Mouse (Mus musculus) WW6 (cell line): ENCODE data around the gene 9630041A04Rik.

ENCODE experiments used
- DNase-seq: peaks from one replicate; pipeline ENCODE4 v3.0.0-alpha.2; 2013; ENCODE audit warnings: low read depth, low spot score

Gene 9630041A04Rik

DNA sequence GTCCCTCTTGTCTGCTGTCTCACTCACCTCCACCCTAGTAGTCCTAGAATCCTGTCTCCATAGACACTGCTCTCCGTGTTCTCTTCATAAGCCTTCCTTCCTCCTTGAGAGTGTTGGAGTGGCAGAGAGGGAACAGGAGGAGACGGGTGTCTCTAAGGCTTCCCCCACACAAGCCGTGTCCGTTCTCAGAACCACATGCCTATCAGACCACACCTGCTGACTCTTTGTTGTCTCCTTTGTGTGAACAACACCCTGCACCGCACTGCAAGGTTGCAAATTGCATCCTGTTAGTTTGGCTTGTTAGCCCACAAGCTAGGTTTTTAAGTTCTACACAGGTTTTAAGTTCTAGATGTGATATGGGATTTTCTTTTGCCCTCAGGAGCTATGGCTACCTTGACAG lies 57.7 kb downstream of the 9630041A04Rik start:
- no peak for DNase-seq

DNA sequence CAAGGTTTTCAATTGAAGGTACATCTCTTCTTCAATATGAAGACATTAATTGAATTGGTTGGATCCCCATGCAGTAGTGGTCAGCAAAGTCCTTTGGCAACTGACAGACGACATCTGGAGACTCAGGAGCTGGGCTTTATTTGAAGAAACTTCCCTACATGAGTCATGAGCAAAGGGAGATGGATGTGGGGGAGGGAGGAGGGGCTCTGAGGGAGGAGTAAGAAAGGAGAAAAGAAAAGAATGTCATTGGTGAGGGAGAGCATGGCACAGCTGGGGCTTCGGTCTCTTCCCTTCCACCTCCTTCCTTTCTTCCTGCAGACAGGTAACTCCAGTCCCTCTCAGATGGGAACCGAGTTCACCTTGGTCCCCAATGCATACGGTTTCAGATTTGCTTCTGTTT lies 61.2 kb downstream of the 9630041A04Rik start:
- no peak for DNase-seq

DNA sequence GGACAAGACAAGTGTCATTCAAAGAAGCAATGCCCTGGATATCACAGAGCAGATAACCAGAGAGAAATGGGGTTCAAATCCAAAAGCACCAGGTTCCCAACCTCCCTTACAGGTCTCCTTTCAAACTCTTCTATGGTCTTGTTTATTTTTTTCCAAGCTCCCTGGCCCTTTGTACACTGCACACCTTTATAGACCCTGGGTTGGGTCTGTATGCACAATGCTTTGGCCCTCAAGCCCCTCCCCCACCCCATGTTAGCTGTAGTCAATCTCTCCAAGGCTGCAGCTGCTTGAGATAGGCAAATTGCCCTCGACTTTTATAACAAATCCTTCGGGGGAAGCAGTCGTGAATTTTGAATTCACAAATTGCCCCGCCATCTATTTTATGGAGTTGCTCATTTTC lies 63.2 kb downstream of the 9630041A04Rik start:
- no peak for DNase-seq

DNA sequence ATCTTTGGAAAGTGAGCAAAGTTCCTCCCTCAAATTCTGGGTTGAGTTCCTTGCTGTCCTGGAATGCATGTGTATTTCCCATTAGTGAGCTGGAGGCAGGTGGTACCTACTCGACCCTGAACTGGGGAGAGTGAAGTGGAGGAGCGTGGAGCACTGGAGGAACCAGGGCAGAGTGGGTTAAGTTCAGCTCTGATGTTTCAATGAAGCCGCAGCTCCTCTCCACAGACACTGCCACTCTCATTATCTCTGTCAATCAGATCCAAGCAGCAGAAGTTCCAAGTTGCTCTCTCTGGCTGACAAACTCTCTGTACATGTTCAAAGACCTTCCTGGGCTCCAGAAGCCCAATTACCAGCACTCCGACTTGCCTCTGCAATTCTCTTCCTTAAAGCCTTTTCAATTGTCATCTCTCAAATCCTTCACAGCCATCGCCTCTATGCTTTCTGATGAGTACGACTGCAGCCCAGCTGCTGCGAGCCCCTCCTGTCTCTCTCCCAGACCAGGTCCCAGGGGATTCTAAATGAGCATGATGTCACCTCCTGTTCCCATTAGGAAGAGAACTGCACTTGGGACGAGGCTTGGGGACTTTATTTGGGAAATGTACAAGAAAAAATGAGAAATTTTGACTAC lies 72.4 kb downstream of the 9630041A04Rik start:
- no peak for DNase-seq

DNA sequence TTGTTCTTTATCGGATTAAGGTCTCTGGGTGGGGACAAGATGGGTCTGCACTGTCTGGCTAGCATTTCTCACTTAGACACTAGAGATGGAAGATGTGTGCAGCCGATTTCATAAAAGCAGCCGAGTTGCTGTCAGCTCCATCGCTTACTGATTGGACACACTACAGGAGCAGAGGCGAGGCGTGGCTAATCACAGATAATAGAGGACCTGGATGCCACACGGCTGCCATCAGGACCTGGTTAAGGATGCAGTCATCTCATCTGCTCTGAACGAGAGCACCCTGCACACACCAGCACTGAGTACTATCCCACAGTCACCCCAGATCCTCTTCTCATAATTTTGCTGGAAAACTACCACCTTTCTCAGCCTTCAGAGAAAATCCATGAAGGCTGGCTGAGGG lies 73.2 kb downstream of the 9630041A04Rik start:
- DNase-seq, result no peak

DNA sequence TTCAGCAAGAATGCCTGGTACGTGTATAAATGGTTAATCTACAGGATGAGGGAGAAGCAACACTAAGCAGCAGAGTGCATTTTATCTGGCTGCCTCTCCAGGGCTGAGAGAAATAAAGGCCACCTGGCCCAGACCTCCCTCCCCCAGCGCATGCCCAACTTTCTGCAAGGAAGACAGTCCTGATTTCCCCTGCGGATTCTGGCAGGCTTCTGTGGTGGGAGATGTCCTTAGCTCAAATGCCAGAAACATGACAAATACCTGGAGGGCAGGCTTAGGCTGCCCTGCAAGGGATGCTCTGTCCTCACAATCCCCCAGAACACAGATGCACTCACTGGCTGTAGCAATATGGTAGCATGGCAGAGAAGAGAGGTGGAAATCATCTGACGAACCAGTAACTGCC lies 76.4 kb downstream of the 9630041A04Rik start:
- DNase-seq, result no peak

DNA sequence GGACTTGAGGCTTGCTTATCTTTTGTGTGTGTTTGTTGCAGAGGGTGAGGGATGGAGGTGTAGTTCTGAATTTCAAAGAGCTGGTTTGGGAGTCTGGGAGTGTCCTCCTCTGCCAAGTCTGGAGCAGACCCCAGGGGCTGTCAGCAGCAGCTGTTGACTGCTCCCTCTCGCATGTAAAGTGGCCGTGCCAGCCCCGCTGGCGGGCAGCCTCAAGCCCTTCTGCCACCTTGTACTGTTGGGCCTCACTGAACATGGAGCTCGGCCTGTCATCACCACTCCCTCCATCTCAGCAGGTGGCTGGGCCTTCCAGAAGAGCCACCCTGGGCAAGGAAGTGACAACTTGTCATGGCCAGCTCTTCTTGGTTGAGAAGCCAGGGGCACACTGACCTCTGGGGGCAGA lies 77.4 kb downstream of the 9630041A04Rik start:
- DNase-seq, result no peak

DNA sequence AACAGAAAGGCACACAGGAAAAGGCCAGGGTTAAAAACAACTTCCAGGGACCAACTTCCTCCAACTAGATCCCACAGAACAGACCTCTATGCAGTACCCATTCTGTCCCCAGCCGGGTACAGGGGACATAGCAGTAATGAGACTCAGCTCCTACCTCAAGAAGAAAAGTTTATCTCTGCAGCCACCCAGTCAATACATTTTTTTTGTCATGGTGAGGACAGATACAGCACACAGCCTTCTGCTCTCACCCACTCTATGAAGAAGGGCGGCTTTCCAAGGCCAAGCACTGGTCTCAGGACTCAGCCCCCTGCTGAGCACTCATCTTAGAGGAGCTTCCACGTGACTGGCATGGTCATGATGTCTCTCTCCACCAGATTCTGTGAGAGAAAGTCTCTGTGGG lies 78.5 kb downstream of the 9630041A04Rik start:
- DNase-seq, result no peak

DNA sequence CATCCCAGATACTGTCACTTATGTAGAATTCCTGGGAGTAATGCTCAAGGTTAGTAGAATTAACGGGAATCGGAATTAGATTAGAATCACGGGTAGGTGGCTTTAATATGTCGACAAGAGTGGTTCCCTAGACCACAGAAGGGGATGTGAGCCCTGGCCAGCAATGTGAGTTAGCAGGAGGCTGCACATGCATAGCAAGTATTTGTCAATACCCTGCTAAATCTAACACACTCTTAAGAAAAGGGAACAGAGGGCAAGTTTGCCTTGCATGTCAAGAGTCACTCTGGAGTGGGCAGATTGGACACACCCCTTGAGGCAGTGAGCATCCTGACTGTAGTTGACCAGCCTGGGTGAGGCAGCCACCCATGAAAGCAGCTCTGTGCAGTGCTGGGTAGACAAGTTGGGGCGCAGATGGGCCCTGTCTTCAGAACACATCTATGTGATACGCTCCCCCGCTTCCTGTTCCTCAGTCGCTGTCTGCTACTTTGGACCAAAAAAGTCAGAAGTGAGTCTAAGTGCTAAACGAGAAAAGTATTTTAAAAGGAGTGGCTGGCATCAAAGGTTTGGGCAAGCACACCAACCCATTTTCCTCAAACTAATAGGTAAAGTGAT lies 80.5 kb downstream of the 9630041A04Rik start:
- no peak for DNase-seq

DNA sequence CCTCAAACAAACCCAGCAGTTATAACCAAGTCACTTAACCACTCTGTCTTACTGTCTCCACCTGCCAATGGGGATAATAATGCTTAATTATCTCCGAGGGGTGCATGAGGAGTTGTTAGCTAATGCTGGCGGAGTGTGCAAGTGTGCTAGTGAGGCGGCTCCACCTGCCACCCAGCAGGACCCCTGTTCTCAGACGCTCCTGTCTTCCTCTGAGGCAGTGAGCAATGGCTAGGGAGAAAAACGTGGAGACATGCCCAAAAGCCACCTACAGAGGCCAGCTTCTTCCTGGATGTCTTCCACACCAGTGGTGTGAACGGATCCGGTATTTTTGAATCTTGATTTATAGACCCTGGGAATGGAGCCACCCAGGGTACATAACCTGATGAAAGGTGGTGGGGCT lies 83.7 kb downstream of the 9630041A04Rik start:
- DNase-seq, result no peak

DNA sequence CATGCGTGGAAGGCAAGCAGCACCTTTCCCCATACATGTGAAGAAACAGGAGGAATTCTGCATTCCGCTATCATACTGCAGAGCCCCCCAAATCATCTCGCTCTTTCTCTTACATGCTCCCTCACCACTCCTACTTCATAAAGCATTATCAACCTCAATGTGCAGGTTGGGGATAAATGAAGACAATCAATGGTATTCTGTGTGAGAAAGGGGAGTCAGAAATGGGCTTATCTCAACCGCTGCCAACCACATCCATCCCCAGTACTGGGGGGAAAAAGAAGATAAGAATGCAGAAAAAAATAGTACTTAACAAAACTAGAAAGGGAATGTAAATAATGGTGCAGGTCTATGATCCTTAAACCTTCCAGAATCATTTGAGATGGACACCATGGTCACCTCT lies 84.2 kb downstream of the 9630041A04Rik start:
- no peak for DNase-seq

DNA sequence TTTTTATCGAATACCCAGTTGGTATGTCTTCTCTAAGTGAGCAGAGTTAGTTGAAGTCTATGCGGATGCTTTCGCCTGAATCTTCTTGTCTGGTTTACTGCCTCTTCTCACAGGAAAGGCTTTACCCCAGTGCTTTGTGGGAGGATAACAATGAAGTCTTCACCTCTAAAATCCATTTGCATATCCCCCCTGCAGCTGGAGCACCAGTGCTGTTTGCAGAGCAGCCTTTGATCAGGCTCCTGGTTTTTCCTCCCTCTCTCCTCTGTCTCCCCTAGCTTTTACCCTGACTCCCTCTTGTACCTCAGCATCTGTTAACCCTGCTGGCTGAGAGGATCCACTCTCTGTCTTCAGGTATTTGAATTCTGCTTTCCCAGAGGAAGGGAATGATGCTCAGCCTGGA lies 88.5 kb downstream of the 9630041A04Rik start:
- DNase-seq, result no peak

DNA sequence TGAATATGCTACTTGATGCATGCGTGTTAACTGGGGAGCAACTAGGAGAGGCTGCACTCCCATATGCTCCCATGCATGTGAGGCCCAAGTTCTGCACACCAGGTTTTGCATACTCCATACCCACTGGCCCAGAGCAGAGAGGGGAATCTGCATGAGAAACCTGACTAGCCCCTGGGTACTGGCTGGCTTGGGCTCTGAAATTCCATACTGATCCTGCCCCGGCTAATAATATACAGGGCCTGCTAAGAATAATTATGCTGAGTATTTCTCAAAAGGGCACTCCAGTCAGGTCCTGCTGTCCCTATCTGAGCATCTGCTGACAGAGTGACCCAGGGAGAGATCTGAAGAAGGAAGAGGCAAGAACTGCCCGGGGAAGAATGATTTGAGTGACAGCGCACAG lies 92.9 kb downstream of the 9630041A04Rik start:
- no peak for DNase-seq

DNA sequence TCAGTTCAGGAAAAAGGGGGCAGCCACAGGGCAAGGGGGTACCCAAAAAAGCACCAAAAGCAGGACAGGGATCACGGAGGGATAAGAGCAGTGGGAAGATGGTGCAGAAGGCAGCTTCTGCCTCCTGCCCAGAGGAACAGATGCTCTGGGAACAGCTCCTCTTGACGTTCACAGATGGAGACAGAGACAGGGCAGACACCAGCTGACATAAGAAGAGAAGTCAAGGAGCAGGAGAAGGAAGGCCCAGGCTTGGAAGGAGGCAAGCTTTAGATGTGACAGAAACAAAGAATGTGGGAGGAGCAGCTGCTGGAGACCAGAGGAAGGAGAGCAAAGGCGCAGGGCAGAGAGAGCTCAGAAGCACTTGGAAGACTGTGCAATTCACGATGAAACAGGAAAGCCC lies 94.6 kb downstream of the 9630041A04Rik start:
- no peak for DNase-seq

DNA sequence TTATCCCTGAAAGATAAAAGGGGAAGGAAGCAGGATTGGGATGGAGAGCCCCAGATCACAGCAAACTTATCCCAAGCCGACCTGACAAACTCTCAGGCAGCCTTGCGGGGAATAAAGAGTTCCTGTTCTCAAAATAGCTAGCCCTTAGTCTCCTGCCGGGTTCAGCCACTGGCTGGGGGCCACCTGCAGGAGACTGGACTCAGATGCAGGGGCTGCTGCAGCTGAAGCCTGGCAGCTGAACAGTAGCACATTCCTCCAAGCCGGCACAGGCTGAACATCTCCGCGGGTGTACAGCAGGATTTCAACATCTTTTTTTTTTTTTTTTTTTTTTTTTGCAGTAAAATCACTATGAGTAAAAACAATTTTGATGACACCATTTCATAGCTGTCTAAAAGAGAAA lies 110.2 kb downstream of the 9630041A04Rik start:
- DNase-seq, result no peak

DNA sequence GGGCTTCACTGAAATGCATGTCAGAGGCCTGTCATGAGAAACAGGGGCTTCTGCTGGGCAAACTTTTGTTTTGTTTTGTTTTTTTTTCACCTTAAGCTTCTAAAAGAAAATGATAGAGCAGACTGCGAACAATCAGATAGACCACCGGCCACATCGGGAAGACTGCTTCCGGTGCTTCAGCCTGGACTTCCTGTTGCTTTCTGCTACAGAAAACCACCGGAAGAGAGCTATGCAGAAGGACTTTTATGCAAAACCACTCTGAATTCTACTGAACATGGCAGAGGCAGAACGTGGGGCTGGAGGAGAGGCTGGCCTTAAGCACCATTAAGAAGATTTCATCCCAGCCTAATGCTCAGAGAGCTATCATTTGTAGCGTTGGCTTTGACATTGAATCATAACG lies 110.7 kb downstream of the 9630041A04Rik start:
- DNase-seq, result no peak

DNA sequence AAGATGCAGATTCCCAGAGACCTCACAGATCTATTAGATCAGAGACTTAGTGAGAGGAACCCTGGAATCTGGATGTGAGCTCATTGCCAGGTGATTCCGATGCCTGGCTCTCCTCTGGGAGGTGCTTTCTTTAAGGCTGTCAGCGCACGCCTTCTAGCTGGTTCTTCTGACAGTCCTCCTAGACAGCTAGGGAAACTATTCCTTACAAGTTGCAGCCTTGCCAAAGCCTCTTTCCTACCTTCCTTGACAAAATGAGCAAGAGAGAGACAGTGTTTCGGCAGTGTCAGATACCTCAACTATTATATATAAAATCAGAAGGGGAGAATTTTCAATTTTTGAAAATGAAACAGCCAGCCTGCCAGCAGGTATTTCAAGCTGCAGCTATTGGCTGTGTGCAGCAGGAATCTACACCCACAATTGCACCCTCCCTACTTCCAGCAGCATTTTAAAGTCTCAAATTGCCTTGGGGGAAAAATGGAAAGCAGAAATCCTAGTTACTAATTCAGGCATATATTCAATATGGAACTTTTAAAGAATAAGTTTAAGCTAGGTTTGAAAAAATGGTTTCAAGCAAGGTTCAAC lies 115.3 kb downstream of the 9630041A04Rik start:
- DNase-seq, result no peak

DNA sequence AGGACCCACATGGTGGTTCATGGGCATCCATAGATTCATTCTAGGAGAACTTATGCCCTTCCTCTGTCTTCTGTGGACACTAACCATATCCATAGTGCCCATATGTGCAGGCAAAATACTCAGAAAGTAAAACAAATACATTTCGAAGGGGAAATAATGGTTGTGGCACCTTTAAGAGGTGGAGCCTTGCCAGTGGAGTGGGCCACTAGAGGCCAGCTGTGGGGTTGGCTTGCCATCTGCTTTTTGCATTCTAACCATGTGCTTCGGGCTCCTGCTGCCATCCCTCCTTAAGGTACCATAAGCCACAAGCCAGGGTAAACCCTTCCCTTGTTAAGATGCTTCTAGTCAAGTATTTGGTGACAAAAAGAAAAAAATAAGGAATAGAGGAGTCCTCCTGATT lies 119.5 kb downstream of the 9630041A04Rik start:
- no peak for DNase-seq

DNA sequence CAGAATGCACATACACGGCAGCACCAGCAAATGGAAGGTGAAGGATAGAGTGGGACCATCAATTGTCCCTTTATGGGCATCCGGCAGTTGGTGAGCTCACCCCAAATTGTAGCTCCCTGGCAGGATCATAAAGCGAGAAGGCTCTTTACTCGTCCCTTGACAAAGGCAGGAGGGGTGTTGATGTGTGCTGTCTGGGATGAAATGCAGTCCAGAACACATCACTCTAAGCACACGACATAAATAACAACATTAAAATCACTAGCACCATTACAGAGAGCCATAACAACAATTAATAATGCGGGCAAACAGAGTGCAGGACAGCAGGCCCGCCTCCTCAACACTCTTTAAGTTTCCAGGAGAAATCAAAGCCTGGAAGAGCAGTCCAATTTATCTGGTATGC lies 120.7 kb downstream of the 9630041A04Rik start:
- DNase-seq, result no peak

DNA sequence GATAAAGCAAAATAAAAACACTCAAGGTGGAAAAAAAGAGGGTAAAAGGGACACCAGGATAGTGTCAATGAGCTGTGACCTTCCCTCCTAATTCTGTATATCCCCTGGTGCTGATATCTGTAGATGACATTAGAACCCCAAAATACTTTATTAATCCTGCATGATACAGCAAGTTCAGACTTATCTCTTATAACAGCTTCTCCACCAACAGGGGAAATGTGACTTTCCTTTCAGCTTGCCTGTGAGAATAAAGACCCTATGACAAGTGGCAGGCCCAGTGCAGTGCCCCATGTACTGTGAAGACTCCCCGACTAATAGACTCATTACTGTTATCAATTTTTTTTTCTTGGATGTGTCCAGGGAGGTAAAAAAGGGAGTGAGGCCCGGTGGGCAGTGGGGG lies 125.3 kb downstream of the 9630041A04Rik start:
- no peak for DNase-seq

DNA sequence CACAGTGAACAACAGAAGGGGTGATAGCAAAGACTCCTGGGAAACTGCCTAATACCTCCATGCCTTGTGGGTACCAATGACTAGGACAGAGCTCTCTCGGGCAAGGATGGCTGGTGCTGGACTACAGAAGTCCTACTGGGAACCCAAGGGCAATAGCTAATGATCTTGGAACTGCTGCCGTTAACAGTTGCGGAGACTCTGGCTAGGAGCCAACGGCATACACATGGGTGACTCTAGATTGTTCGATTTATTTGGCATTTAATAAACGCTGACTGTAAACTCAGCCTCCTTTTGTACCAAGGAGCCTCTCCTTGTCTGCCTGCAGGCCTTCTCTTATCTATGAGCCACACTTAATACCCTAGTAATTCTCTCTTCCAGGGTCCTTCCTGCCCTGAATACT lies 128.4 kb downstream of the 9630041A04Rik start:
- no peak for DNase-seq

DNA sequence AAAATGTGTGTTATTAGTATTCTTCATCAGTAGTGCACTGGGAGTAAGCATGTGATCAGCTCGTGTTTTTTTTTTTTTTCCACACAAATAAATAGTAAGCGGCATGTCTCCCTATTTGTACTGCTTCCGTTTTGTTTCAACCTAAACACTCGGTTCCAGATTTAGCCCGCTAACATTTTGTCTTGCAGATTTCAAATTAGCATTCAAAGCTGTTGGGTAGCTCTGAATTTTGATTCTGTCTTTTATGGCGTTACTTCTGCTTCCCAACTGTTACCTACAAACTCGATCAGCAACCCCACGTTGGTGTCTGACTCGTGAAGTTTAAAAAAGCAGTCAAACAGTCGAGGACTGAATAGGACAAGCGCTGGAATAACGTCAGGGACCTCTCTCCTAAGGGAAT lies 129.2 kb downstream of the 9630041A04Rik start:
- DNase-seq, result no peak
